Mouse (Mus musculus): ENCODE data around the gene Agl.

Agl gene

DNA sequence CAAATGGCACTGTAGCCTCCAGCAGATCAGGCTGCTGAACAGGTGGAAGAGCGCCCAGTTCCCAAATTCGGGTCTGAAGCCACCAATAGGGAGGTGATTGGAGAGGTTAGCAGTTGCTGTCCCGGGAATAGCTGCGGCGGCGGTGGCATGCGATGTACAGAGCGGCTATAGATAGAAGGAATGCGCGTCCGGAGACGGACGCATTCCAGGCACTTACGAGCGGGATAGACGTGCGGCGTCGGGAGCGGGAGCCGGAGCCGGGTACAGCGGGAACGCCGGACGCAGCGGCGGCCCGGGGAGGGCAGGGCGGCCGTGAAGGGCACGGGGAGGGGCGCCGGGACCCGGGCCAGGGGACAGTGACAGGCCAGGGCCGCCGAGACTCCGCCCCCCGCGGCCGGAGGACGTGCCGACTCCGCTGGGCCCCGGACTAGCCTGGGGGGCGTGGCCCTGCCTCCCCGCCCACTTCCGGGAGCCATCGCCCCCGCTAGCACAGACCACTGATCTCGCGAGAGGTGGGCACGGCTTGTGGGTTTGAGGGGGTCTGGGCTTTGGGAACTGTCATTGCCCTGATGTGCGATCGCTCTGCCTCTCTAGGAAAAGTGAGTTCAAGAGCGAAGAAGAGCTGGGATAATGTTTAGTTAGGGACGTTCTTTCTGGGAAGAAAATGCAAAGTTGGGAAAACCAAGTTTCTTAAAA is at the start of gene Agl:
Gene Agl, minus strand, starts transcription at position 356 of the 696 bp plus-strand sequence.
- in situ Hi-C loops (cut with MboI, MseI) = no loop called here

- in situ Hi-C loops (cut with MboI, MseI) = no loop called here
Observed at GRCm38 (mm10) chr3:116857611-116858010, 49.6 kb upstream of the Agl start.

DNA sequence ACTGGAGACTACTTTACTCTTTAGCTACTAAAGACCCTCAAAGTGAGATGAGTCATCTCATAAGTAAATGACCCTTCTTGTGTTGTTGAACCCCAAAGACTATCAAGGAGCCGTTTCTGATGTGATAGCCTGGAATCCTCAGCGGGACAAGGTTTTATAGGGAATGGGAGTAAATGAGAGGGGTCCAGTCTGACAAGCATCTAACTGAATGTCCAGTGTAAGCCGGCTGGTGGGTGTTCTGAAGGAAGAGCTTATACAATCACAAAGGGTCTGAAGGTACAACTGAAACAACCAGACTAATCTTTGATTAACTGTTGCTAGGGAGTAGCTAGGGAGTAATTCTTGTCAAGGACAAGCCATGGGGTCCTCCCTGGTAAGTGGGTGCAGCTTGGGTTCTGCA is 44.5 kb upstream of the Agl start:
- in situ Hi-C loops (cut with MboI, MseI) = no loop called here

DNA sequence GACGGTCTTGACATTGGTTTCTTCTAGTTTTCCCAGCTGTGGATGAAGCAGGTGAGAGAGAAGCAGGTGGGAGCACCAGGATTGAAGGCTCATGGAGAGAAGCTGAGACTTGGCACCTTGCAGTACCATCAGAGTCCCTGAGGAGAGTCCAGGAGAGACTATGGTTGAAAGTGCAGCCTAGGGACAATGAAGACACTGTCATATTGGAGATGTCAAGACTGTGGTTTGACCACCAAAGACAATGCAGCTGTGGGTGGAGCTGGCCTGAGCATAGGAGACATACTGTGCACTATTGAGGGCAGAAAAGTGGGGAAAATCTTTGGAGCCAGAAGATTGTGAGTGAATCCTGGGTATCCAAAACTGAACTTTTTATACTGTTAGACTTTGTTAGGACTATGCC is 42.4 kb upstream of the Agl start:
- in situ Hi-C loops (cut with MboI, MseI) = no loop called here

GRCm38 (mm10) chr3:116848936-116849335 is 41.0 kb upstream of the Agl start:
- in situ Hi-C loops (cut with MboI, MseI) = loop anchor here (5.0 to 10.0 kb wide), 2 partner anchors 37 to 1244 kb away; no protein-coding TSS in a partner anchor

DNA sequence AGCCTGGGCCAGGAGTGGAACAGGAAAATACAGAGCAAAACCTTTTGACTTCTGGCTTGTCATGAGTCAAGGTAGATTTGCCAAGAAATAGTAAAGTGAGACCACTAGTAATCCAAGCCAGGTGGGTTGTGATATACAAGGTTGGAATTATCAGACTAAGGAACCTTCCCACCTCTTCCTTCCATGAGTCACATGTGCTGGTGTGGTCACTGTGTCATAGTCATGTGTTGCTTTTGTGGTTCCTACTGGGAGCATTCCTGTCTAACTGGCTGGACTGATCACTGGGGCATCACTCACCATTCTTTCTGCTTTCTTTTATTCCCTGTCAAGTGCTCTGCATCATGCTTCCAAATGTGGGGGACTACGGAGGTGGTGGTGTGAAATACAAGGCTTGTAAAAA is 40.1 kb upstream of the Agl start:
- in situ Hi-C loops (cut with MboI, MseI) = loop anchor here (5.0 to 10.0 kb wide), 2 partner anchors 36 to 1243 kb away; no protein-coding TSS in a partner anchor

- in situ Hi-C loops (cut with MboI, MseI) = loop anchor here (5.0 to 10.0 kb wide), 2 partner anchors 34 to 1241 kb away; no protein-coding TSS in a partner anchor
Observed at GRCm38 (mm10) chr3:116846084-116846483, 38.1 kb upstream of the Agl start.

- in situ Hi-C loops (cut with MboI, MseI) = loop anchor here (5.0 to 10.0 kb wide), 3 partner anchors 33 to 1240 kb away; no protein-coding TSS in a partner anchor
Observed at GRCm38 (mm10) chr3:116844880-116845579, 37.1 kb upstream of the Agl start.

DNA sequence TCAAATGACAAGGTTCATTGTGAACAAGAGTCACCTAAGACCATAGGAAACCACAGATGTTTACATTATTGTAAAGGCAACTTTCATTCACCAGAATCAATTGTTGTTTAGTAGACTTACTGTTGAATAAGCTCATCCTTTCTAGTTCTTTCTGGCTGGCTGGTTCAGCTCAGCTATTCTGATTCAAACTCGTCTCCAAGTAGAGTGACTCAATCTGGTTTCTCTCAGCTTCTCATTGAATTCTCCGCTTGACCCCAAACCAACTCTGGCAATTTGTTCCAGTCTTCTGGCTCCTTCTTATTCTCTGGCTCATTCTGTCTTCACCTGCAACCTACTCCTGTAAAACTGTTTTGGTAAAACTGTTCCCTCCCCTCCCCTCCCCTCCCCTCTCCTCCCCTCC is 33.3 kb upstream of the Agl start:
- in situ Hi-C loops (cut with MboI, MseI) = loop anchor here (5.0 to 10.0 kb wide), 2 partner anchors 94 to 1237 kb away; no protein-coding TSS in a partner anchor

DNA sequence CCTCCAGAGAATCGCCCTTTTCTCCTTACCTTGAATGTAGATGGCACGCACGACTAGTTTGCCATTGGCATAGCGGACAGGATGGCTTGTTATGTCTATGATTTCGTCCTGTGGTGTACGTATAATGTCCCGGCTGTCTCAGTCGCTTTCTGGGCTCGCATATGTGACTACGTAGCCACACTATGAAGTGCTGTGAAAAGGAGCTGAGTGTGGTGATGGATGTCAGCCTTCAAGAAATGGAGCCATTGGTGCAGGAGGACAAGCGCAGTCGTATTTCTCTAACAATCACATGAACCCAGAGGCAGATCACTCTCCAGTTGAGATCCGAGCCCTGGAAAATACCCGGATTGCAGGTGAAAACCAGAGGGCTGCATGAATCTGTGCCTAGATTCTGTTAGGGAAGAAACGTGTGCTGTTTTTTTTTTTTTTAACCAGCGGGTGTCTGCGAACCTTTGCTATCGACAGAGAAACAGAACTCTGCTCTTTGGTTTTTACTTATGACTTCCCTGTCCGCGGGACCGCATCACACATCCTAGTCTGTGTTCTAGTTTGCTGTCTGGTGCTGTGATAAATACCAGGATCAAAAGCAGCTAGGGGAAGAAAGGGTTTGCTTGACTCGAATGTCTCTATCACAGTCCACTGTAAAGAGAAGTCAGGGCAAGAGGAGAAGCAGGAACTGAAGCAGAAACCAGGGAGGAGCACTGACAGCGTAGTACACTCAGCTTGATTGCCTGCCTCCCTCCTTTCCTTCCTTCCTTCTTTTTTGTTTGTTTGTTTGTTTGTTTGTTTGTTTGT is 28.9 kb upstream of the Agl start:
- in situ Hi-C loops (cut with MboI, MseI) = loop anchor here (5.0 kb wide), 1 partner anchor 495 kb away; no protein-coding TSS in a partner anchor

- in situ Hi-C loops (cut with MboI, MseI) = loop anchor here (5.0 kb wide), 1 partner anchor 494 kb away; no protein-coding TSS in a partner anchor
Observed at GRCm38 (mm10) chr3:116835770-116836680, 28.1 kb upstream of the Agl start.

- in situ Hi-C loops (cut with MboI, MseI) = loop anchor here (5.0 kb wide), 1 partner anchor 493 kb away; no protein-coding TSS in a partner anchor
Observed at GRCm38 (mm10) chr3:116835350-116835749, 27.4 kb upstream of the Agl start.

- in situ Hi-C loops (cut with MboI, MseI) = no loop called here
Observed at GRCm38 (mm10) chr3:116834241-116834640, 26.3 kb upstream of the Agl start.

GRCm38 (mm10) chr3:116833491-116833890 is 25.5 kb upstream of the Agl start:
- in situ Hi-C loops (cut with MboI, MseI) = no loop called here

DNA sequence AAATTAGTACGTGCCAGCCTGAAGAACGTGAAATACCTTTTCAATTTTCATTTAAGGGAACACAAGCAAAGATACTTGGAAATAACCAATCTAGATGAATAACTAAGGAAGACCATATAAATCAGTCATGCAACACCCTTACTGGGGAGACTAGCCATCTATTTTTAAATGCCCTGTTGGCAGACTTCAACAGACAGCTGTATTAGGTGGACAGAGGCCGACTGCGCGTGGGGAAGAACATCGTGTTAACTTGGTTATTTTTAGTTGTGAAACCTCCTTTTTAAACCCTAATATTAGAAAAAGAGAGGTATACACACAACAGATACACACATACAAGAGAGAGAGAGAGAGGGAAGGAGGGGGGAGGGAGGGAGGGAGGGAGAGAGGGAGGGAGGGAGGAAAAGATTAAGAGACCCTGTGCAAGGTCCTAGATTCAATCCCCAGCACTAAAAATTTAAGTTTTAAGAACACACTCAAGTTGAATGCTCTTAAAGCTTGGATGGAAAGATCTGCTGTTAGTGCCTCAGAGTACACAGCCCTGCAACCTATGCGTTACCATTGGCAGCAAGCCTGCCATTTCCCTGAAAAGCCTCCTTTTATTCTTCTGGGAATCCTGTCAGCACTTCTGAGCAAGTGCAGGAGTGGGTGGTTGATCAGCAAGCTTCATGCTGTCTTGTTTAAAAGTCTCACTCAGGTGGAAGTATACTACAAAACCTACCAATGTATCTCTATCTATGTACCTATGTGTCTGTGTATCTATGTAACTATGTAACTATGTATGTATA is 24.8 kb upstream of the Agl start:
- in situ Hi-C loops (cut with MboI, MseI) = no loop called here

DNA sequence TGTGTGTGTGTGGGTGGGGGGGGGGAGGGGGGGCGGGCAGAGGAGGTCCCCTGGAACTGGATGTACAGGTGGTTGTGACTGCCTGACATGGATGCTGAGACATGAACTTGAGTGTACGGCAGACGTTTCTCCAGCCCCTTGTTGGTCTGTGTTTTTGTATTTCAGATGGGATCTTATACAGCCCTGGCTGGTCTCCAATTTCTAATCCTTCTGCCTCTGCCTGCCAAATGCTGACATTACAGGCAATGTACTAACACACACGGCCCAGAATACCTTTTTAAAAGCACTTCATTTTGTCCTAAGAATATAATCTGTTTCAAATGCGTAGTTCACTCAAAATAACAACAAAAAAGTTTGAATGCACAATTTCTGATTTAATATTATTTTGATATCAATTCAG is 23.4 kb upstream of the Agl start:
- in situ Hi-C loops (cut with MboI, MseI) = no loop called here

DNA sequence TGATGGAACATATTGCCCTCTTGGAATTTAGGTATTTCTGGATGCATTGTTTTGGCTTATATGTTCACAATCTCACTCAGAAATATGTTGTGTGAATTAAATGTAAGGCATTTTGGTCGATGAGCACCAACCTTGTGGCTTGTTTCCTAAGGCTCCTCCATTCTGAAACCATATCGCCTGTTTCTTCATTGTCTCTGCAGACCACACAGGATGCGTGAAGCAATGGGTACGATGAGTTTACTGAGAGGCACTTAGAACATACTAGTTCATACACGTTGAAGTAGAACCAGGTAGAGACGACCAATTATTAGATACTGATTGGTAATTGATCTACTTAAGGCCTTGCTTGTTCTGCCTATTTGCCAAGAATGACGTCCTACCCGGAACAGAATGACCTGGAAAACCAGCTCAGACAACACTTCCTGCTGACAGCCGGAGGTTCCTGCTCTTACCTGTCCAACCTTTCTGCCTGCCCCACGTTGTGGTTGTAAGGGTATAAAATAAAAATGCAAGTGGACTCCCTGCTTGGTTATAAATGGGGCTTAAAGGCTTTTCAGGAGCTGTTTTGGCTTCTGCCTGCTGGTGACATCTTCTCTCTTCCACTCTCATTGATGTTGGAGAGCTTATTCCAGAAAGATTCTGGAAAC is 21.4 kb upstream of the Agl start:
- in situ Hi-C loops (cut with MboI, MseI) = no loop called here

GRCm38 (mm10) chr3:116826471-116827215 is 18.7 kb upstream of the Agl start:
- in situ Hi-C loops (cut with MboI, MseI) = no loop called here

- in situ Hi-C loops (cut with MboI, MseI) = no loop called here
Observed at GRCm38 (mm10) chr3:116817231-116817630, 9.3 kb upstream of the Agl start.
